Mouse (Mus musculus): ENCODE measurements around the gene Cep63.

DNA sequence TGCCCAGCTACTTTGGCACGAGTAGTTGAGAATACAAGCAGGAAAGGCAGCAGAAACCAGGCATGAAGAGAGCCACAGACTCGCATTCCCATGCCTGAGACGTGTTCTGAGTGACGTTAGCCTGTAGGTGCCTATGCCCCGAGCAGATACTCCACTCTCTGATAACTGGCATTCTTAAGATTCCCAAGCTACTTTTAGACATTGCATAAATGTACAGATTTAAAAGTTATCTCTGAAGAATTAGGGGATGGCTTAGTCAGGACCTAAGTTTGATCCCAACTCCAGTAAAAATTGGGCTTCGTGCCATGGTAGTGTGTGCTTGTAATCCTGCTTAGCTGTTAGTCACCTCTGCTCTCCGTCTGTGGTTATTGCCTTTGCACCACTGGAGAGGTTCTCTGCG lies 8.1 kb upstream of the Cep63 start:
- no peak for TF ChIP-seq POLR2A (IDR thresholded peaks at IDR 0.05; ENCODE audit: borderline replicate concordance, control insufficient read depth, low read depth, low read length)
- no peak for TF ChIP-seq CTCF (IDR thresholded peaks at IDR 0.05; ENCODE audit: control insufficient read depth, insufficient read depth, low read length)
